Mouse (Mus musculus): ENCODE data around the gene Lenep. TPM values are rescaled to one million over a fixed set of nuclear protein-coding genes. Genes with fewer than 3 reads are reported as not detected.

The Lenep gene
- polyA plus RNA-seq, 2 experiments: 2.4 TPM; not detected in 1

GRCm38 (mm10) chr3:89388134-89388881 lies 14.3 kb downstream of the Lenep start:
- Histone ChIP-seq H3K36me3 (ENCODE audit: control insufficient read depth, insufficient read depth, low read length) (no peaks in the 10 kb centered on the region), H3K27ac (replicated peaks; ENCODE audit: low read depth, low read length) (no peak overlapping the region), H3K4me1 (ENCODE audit: control insufficient read depth, insufficient read depth, low read length) (peaks cover 26% of the 10 kb centered on the region), H3K4me2 (replicated peaks; ENCODE audit: low read depth, low read length, severe bottlenecking) (no peak overlapping the region), H3K9me3 (ENCODE audit: control insufficient read depth, low read length) (no peaks in the 10 kb centered on the region), H3K9ac (ENCODE audit: low read depth, low read length, severe bottlenecking) (no peak overlapping the region), H3K4me3 (replicated peaks; ENCODE audit: low read length) (no peak overlapping the region), H3K27me3 (ENCODE audit: control insufficient read depth, insufficient read depth, low read length) (peaks cover 6% of the 10 kb centered on the region; the same call in 1 of the 2 replicates)
- DNase-seq (ENCODE audit: low spot score): no peak
- ATAC-seq (ENCODE audit: low FRiP score, low read depth): no peak
- 75% methylated on average over 11 of the region's 11 CpGs for WGBS
- TF ChIP-seq POLR2A (IDR thresholded peaks at IDR 0.05; ENCODE audit: borderline replicate concordance, extremely low read depth, insufficient read depth, insufficient read length): no peak

- Histone ChIP-seq H3K36me3 (ENCODE audit: control insufficient read depth, insufficient read depth, low read length) (no peaks in the 10 kb centered on the region), H3K27me3 (ENCODE audit: control insufficient read depth, insufficient read depth, low read length) (peaks cover 5% of the 10 kb centered on the region; the same call in 1 of the 2 replicates), H3K4me3 (replicated peaks; ENCODE audit: low read length) (no peak overlapping the region), H3K9me3 (ENCODE audit: control insufficient read depth, low read length) (no peaks in the 10 kb centered on the region), H3K27ac (replicated peaks; ENCODE audit: low read depth, low read length) (no peak overlapping the region), H3K4me1 (ENCODE audit: control insufficient read depth, insufficient read depth, low read length) (peaks cover 26% of the 10 kb centered on the region), H3K9ac (ENCODE audit: low read depth, low read length, severe bottlenecking) (no peak overlapping the region), H3K4me2 (replicated peaks; ENCODE audit: low read depth, low read length, severe bottlenecking) (no peak overlapping the region)
- DNase-seq (ENCODE audit: low spot score): no peak
- TF ChIP-seq POLR2A (IDR thresholded peaks at IDR 0.05; ENCODE audit: borderline replicate concordance, extremely low read depth, insufficient read depth, insufficient read length): no peak
- no peak for ATAC-seq (ENCODE audit: low FRiP score, low read depth)
- 80% methylated on average over 11 of the region's 11 CpGs for WGBS
These were observed 15.0 kb downstream of the Lenep start for GRCm38 (mm10) chr3:89387632-89388031.

- Histone ChIP-seq H3K27ac (replicated peaks; ENCODE audit: low read depth, low read length) (no peak overlapping the region), H3K9ac (ENCODE audit: low read depth, low read length, severe bottlenecking) (no peak overlapping the region), H3K9me3 (ENCODE audit: control insufficient read depth, low read length) (no peaks in the 10 kb centered on the region), H3K27me3 (ENCODE audit: control insufficient read depth, insufficient read depth, low read length) (no peaks in the 10 kb centered on the region), H3K4me2 (replicated peaks; ENCODE audit: low read depth, low read length, severe bottlenecking) (0 out of 2 replicates have a peak overlapping the region, but pooled peaks have one; percentile 2), H3K4me1 (ENCODE audit: control insufficient read depth, insufficient read depth, low read length) (peaks cover 20% of the 10 kb centered on the region), H3K36me3 (ENCODE audit: control insufficient read depth, insufficient read depth, low read length) (no peaks in the 10 kb centered on the region), H3K4me3 (replicated peaks; ENCODE audit: low read length) (no peak overlapping the region)
- no peak for TF ChIP-seq POLR2A (IDR thresholded peaks at IDR 0.05; ENCODE audit: borderline replicate concordance, extremely low read depth, insufficient read depth, insufficient read length)
- WGBS: 60% methylated on average over 17 of the region's 17 CpGs
- DNase-seq (ENCODE audit: low spot score): no peak
- no peak for ATAC-seq (ENCODE audit: low FRiP score, low read depth)
These were observed 15.9 kb downstream of the Lenep start for GRCm38 (mm10) chr3:89386438-89387420.

- Histone ChIP-seq H3K27ac (replicated peaks; ENCODE audit: low read depth, low read length) (no peak overlapping the region), H3K9me3 (ENCODE audit: control insufficient read depth, low read length) (no peaks in the 10 kb centered on the region), H3K4me1 (ENCODE audit: control insufficient read depth, insufficient read depth, low read length) (peaks cover 8% of the 10 kb centered on the region), H3K27me3 (ENCODE audit: control insufficient read depth, insufficient read depth, low read length) (no peaks in the 10 kb centered on the region), H3K9ac (ENCODE audit: low read depth, low read length, severe bottlenecking) (0 out of 2 replicates have a peak overlapping the region, but pooled peaks have one; percentile 1), H3K4me3 (replicated peaks; ENCODE audit: low read length) (no peak overlapping the region), H3K4me2 (replicated peaks; ENCODE audit: low read depth, low read length, severe bottlenecking) (no peak overlapping the region), H3K36me3 (ENCODE audit: control insufficient read depth, insufficient read depth, low read length) (no peaks in the 10 kb centered on the region)
- TF ChIP-seq POLR2A (IDR thresholded peaks at IDR 0.05; ENCODE audit: borderline replicate concordance, extremely low read depth, insufficient read depth, insufficient read length): no peak
- WGBS: 54% methylated on average over 7 of the region's 11 CpGs
- ATAC-seq (ENCODE audit: low FRiP score, low read depth) (no peak), DNase-seq (ENCODE audit: low spot score) (no peak)
These were observed 17.1 kb downstream of the Lenep start for GRCm38 (mm10) chr3:89385451-89385850.

Data from limb, embryonic 14.5 days (tissue).